Mouse (Mus musculus) mammary gland, adult 2 months (tissue): ENCODE data around the gene Gga1. TPM values are rescaled to one million over a fixed set of nuclear protein-coding genes. Genes with fewer than 3 reads are reported as not detected.

Experiments used
- polyA plus RNA-seq: library from polyadenylated mRNA; depleted of rRNA; stranded (reverse); fragments of >200 nt; gene quantifications from 2 replicates; pipeline ENCODE4 v1.2.3, GENCODE M21; 2012; ENCODE audit warnings: low replicate concordance; rRNA removed

The Gga1 gene
- 83.0 and 149 TPM in 2 replicates for polyA plus RNA-seq

GRCm38 (mm10) chr15:78876991-78877809 is at the start of gene Gga1:
Gene Gga1 (plus strand): TSS chr15:78877190.

GRCm38 (mm10) chr15:78842371-78843163 is 34.4 kb upstream of the Gga1 start, which contains the start of gene Cdc42ep1:
Gene Cdc42ep1 (plus strand): TSS chr15:78842624.

GRCm38 (mm10) chr15:78855303-78855965 is 21.6 kb upstream of the Gga1 start, which contains the start of gene Lgals2:
Gene Lgals2 (minus strand): TSS chr15:78855529.

GRCm38 (mm10) chr15:78899409-78899739 is 22.4 kb downstream of the Gga1 start, which contains the start of gene Gm49510:
Gene Gm49510 (plus strand): TSS chr15:78899667.

GRCm38 (mm10) chr15:78899740-78900584 is 23.0 kb downstream of the Gga1 start, which contains the start of gene Sh3bp1:
Gene Sh3bp1 (plus strand): TSS chr15:78899768.

GRCm38 (mm10) chr15:78913632-78914090 is 36.7 kb downstream of the Gga1 start, which contains the start of gene Pdxp:
Gene Pdxp (plus strand): TSS chr15:78913919.

GRCm38 (mm10) chr15:78926021-78926919 is 49.3 kb downstream of the Gga1 start, which contains the start of gene Lgals1:
Gene Lgals1 (plus strand): TSS chr15:78926725.

GRCm38 (mm10) chr15:78934784-78935320 is 57.9 kb downstream of the Gga1 start, which contains the start of gene Nol12:
Gene Nol12 (plus strand): TSS chr15:78934933.

Other genes with a start within 250 kb of the Gga1 start
- gene Elfn2, start 158.4 kb upstream of the Gga1 start, polyA plus RNA-seq = 0.10 and 0.24 TPM in 2 replicates
- gene Mfng, start 103.7 kb upstream of the Gga1 start, polyA plus RNA-seq = 124 and 195 TPM in 2 replicates
- gene Card10, start 74.1 kb upstream of the Gga1 start, polyA plus RNA-seq = 43.6 and 44.1 TPM in 2 replicates
- 114 and 140 TPM in 2 replicates for gene Cdc42ep1, start 34.6 kb upstream of the Gga1 start, polyA plus RNA-seq
- not detected in 2 replicates for gene Lgals2, start 21.7 kb upstream of the Gga1 start, polyA plus RNA-seq
- gene Gm49510, start 22.5 kb downstream of the Gga1 start, polyA plus RNA-seq = 0.09 TPM in 1 of 2 replicates, not detected in the other
- gene Sh3bp1, start 22.6 kb downstream of the Gga1 start, polyA plus RNA-seq = 123 and 282 TPM in 2 replicates
- 7.8 and 22.8 TPM in 2 replicates for gene Pdxp, start 36.7 kb downstream of the Gga1 start, polyA plus RNA-seq
- gene Lgals1, start 49.5 kb downstream of the Gga1 start, polyA plus RNA-seq = 905 and 1,106 TPM in 2 replicates
- gene Nol12, start 57.7 kb downstream of the Gga1 start, polyA plus RNA-seq = 19.9 and 29.9 TPM in 2 replicates
- gene Triobp, start 70.5 kb downstream of the Gga1 start, polyA plus RNA-seq = 62.5 and 82.9 TPM in 2 replicates
- 54.9 and 109 TPM in 2 replicates for gene H1f0, start 151.3 kb downstream of the Gga1 start, polyA plus RNA-seq
- gene Galr3, start 164.7 kb downstream of the Gga1 start, polyA plus RNA-seq = 0.22 and 2.2 TPM in 2 replicates
- gene Ankrd54, start 185.7 kb downstream of the Gga1 start, polyA plus RNA-seq = 50.2 and 76.0 TPM in 2 replicates
- gene Eif3l, start 198.0 kb downstream of the Gga1 start, polyA plus RNA-seq = 133 and 209 TPM in 2 replicates
- gene Micall1, start 231.7 kb downstream of the Gga1 start, polyA plus RNA-seq = 31.8 and 55.0 TPM in 2 replicates